Mouse (Mus musculus) 3T3-L1 (cell line): ENCODE measurements around the gene Sept11.
A peak's percentile ranks its signal among the peaks of the same experiment; 100 is the strongest.

ENCODE experiments used
- DNase-seq: peaks from one replicate; pipeline ENCODE4 v3.0.0-alpha.2; 2015; ENCODE audit warnings: low read depth, low spot score

Sept11 gene

DNA sequence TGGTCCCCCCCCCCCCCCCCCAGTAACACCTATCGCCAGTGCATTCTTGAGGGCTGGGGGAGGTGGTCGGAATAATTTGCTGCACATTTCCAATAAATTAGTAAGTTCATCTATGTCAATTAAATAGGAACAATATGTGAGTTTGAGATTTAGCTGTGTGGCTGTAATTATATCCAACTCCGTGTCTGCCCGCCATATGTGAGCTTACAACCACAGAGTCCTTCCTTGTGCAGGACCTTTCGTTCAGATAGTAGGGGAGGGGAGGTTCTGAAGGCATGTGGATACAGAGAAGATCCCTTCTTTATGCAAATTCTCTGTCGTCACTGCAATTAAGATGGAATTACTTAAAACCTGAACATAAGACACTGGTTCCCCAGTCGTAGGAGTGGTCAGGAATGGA is 2.1 kb downstream of the Sept11 start:
- no peak for DNase-seq

DNA sequence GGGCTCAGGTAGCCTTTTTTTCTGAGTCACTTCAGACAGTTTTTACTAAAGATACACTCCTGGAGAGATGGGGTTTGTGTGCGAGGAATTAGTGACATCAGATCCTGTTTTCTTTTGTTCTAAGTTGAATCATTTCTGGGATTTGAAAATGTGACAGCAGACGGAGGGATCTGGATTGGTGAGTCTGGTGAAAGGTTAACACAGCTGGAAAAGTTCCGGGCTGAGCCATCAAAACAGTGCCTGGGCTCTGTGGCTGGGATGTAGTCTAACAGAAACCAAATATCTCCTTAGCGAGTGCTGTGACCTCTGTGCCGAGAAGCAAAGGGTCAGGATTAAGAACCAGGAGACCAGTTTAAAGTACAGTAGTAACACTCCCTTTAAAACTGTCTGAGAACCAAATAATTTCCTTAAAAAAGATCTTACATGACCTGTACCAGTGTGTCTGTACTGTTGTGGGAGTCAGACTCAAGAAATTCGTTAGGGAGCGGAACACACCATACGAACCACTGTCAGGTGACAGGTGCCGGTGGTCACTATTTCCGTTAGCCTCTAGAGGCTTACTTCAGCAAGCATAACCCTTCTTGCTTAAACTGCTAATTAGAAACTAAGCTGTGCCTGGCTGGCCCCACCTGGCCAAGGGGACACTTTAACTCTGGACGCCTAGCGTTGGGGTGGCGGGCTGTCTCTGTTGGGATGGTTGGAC is 4.1 kb downstream of the Sept11 start:
- no peak for DNase-seq

DNA sequence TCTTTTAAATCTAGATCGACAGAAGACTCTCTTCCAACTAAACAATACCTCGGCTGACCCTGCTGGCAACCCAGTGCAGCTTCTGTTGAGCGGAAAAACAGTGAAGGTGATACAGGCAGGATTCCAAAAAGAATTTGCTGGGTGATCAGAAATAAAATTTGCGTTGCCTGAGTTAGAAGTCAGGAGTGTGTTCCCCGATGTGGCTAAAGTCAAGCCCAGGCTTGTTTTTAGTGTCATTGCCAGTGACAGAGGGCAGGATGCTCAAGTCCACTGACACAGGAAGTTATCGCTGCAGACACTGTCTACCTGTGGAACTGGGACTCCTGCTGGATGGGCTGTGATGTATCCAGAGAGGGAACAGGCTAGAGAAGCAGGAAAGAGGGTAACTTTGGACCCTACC is 5.0 kb downstream of the Sept11 start:
- DNase-seq: no peak

DNA sequence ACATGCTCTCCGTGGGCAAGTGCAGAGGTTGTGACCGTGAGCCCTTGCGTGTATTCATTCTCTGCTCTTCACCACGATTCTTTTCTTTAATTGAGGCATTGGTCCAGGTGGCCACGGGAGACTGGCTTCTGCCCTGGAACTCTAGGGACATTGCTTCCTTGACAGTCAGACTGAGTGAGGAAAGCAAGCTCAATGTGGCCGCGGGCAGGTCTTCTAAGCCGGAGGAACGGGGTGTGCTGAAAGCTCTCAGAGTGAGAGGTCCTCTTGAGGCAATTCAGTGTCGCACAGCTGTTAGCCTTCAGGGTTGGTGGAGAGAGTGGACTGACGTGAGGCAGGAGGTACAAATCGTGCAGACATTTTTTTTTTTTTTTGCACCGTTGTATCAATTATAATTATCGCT is 5.6 kb downstream of the Sept11 start:
- DNase-seq: no peak

DNA sequence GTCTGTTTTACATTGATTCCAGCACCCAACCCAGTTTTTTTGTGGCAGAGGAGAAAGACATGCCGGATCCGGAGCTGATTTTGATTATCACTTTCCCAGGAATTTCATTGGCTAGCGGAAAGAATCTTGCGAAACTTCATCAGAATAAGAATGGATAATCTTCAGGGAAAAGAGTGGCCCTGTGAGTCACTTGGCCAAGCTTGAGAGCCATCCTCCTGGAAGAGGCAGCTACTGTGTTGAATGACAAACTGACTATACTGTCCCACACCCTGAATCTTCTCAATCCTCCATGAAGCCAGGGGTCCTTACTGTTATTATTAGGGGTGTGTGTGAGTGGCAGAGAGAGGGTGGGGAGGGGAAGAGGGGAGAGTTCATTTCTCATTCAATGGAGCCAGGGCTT is 7.7 kb downstream of the Sept11 start:
- no peak for DNase-seq

DNA sequence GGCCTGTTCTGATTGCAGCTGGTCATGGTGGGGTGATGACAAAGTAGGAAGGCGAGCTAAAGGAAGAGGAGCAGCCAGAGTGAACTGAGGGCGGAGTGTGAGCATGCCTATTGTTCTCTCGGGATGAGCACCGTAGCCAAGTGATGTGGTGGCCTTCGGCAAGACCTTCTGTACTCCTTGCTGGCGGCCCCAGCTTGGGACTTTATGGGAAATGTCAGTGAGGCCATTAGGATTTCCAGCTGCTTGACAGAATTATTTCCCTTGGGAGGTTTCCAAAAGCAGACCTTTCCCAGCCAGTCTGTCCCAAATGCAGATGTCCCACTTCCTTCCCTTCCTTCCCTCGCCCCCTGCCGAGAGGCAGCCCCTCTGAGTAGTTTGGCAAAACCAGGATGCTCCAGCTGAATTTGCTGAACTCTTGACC is 8.1 kb downstream of the Sept11 start:
- DNase-seq: no peak

DNA sequence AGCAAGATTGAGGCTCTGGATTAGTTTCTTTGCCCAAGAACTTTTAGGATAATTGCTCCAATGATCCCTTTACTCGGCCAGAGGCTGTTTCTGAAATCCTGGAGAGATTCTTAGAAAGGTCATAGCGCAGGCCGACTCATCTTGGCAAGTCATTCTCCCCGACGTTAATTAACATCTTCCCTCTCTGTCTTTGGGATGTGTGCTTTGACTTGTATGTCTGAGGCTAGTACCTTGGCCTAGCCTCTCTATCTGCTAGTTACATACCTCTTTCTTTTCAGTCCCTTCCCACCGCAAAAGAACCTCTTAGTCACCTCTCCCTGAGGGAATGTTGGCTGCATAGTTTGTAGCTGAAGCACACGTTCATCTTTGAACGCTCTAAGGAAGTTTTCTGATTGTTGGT is 10.4 kb downstream of the Sept11 start:
- peak; percentile 98 for DNase-seq

DNA sequence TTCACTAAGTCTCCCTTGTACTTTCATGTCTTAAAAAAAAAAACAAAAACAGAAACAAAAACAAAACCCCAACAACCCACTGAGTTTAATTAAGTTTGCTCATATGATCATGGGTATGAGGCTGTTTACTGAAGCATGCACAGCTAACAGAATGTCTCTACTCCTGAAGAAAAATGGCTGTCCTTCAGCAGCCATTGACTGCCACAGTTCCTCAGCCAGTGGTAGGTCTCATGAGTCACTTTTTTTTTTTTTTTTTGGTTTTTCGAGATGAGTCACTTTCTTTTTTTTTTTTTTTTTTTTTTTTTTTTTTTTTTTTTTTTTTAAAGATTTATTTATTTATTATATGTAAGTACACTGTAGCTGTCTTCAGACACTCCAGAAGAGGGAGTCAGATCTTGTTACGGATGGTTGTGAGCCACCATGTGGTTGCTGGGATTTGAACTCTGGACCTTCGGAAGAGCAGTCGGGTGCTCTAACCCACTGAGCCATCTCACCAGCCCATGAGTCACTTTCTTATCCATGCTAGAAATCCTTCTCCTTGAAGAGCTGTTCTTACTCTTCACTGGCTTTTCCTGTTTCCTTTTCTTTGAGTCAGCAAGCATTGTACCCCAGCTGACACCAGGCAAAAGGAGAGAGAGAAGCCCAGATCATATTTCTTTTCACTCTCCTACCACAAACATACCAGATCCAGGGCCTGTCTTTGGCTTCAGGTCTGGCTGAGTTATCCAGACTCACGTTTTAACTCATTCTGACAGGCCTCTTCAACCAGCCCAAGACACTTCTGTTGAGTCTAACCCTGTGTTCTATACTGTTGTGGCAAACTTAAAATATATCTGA is 12.0 kb downstream of the Sept11 start:
- DNase-seq: peak; percentile 96

DNA sequence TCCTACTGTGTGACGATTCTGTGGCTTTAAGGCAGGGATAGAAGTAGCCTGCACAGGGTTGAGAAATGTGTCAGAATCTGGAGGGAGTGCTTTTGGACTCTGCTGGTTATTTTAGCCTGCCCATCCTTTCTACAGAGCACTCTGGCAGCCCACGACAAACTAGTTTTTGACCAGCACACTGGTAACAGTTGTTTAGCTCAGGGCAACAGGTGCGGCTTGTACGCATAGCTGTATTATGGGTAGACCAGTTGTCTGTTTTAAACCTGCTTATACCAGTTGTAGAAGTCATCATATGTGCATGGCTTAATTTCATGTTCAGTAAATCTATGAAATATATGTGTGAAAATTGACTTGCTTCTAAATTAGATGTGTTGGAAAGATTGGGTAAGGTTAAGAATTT is 12.8 kb downstream of the Sept11 start:
- no peak for DNase-seq

DNA sequence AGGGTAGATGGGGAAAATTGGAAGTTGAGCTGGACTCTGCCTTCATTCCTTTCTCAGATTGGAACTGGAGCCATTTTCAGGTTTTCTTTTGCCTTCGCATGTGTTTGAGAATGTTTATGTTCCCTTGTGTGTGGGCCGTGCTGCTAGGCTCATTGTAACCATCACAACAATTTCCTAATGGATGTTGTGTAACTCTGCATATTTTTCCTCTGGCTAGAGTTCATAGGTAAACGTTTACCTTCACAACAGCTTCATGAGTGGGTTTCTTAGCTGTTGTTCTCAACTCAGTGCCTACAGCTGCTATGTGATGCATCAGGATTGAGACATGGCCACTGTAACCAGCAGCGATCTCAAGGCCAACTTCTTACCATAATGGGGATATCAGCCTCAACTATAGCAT is 15.5 kb downstream of the Sept11 start:
- DNase-seq: no peak

DNA sequence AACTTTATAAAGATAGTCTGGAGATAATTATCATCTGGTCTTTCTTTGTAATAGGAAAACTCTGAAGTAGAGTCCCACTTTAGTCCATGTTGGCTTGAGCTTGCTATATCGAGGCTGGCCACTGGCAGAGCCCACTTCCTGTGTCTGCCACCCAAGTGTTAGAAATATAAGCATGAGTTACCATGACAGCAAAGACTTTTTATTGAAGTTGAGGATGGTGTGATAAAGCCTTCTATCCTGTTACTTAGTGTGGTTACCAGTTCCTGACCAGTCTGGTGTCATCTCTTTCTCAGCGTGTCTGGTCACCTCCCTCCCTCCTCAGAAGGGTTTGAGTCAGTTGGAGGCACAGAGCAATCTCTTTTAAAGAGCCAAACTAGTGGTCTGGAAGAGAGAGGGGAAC is 16.3 kb downstream of the Sept11 start:
- DNase-seq: no peak

DNA sequence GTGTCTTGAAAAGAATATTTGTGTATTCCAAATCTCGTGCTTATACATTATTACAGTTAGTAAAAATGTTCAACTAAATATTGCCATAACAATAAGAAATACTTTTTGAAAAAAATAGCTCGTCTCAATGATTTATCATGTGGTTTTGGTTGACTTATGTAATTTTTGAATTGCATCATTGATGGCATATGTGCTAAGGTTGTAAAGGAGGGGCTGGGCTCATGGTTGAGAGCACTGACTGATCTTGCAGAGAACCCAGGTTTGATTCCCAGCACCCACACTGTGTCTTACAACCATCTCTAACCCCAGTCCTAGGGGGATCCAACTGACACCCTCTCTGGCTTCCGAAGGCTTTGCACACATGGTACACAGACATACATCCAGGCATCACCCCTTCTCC is 19.1 kb downstream of the Sept11 start:
- DNase-seq: no peak

DNA sequence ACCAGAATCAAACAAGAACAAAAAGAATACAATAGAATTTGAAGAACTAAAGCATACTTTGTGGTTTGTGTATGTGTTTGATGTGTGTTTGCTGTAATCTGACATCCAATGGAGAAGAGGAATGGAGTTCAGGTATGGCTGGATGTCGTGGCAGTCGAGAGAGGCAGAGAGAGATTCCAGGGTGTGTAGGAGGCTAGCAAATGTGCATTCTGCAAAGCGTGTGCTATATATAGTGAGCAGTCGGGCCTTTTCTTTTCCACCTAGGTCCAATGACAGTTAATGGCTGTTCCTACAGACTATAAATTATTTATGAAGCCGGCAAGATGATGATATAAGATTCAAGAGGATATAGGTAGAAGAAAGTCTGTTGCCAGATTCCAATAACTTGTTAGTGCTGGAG is 20.3 kb downstream of the Sept11 start:
- DNase-seq: no peak

DNA sequence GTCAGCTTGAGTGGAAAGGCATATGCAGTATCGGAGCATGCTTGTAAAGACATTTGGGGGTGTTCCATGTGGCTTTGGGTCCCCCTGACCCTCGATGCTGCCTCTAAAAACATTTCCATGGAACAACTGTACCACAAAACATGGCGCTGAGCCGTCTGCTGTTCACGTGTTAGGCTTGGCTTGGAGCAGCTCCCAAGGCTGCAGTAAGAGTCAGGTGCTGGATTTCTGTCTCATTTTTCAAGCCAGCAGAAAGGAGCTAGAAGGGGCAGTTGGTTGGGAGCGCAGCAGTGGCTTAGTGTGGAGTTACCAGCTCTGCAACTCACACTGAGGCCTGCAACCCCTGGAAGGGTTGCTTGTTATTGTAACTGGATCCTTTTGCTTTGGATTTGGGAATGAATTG is 21.3 kb downstream of the Sept11 start:
- DNase-seq: no peak

DNA sequence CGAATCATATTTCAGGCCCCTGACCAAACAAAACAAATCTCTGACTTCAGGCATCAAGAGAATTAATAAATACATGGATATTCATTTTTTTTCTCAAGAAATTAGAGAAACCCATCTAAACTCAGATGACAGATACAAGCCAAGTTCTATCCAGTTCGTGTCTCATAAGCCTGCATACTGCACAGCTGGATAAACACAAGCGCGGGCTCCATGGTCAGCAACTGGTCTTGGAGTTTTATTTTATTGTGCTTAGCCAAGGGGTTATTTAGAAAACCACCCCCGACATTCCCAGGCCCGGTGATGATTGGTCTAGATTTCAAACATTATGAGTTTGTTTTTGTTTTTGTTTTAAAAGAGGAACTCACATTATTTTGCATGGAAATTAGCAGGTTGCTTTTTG is 21.8 kb downstream of the Sept11 start:
- no peak for DNase-seq

DNA sequence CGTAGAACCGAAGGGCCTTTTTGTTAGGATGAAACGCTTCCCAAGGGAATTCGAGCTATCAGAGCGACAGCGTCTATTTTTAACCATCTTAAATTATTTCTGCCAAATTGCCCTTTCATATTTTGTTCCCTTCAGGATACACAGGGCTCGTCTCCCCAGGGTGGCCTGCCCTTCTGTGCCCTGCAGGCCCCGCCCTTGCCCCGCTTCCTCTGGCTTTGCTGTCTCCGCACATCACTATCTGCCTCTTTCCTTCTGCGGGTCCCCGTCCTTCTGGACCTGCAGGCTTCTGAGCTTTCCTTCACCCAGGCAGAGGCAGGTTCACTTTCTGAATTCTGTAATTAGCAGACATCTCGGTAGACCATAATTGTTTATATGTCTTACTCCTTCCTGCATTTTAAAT is 22.6 kb downstream of the Sept11 start:
- DNase-seq: no peak

DNA sequence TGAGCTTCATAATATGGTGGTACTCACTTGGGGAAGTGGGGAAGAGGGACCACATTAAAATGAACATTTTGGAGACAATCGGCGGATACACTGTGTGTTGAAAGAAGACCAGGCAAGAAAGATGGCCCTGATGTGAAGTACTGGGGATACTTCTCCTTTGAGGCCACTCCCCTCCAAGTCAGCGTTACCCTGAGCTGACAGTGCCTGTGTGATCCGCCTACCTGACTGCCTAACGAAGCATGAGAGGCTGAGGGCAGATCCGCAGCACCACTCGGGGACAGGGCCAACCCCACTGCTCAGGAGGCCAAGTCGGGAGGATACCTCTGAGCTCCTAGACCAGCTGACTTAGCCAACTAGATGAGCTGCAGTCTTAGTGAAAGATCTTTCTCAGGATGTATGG is 24.4 kb downstream of the Sept11 start:
- DNase-seq: no peak

DNA sequence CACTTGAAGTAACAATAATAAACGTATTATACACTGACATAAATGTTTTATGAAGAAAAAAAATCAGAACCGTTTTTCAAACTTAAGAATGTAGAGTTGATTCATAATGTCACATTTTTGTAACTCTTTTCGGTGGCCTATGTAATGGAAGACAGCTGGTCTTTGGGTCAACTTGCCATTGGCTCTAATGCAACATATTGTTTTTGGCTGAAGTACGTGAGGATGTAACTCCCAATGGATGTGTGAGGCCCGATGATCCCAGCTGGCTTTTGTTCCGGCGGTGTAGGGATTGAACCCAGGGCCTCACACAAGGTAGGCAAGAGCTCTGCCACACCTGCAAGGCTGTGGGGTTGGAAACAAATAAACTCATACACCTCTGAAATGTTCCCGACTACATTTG is 28.4 kb downstream of the Sept11 start:
- no peak for DNase-seq

DNA sequence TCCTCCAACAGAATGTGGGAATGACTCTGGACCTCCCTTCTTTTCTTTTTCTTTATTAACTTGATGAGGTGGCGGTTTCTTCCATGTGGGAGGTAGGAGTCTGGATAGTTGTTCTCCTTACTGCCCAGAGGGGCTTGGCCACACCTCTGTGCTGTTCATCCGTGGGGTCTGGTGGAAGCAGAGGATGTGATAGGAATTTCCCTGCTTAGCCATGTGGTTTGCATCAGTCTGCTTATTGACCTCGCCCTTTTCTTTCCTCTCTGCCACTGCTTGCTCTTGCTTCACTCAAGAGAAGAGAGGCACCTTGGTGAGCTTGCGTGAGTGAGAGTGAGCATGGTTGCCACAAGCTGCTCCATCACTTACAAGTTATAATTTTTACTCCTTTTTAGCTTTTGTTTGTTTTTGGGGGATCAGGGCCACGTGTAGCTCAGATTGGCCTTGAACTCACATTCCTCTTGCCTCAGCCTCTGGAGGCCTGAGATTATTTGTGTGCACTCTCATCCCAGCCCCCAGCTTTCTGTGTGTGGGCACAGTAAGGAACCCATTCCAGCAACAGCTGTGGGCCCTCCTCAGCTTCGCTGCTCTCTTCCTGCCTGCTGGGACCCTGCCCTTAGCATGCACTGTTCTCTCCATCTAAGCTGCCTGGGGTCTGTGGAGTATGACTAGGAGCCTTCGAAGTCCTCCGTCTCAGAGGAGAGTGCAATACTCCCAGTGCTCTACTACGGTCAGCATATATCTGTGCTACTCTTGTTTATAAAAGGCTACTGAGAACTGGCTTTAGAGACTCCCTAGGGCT is 31.0 kb downstream of the Sept11 start:
- DNase-seq: peak; percentile 60

DNA sequence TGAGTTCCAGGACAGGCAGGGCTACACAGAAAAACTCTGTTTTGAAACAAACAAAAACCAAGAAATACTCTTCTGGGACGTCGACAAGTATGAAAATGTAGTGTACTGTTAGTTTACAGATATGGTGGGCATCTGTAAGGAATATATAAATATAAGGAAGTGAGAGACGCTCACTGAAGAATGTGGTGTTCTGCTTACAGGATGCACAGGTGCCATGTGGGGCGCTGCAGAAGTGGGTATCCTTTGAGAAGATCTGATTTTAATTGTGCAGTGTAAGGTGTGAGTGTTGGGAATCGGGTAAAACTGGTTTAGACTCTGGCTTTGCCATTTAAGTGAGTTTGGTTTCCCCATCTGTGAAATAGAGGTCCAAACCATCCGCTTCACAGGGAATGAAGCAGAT is 32.1 kb downstream of the Sept11 start:
- DNase-seq: no peak

DNA sequence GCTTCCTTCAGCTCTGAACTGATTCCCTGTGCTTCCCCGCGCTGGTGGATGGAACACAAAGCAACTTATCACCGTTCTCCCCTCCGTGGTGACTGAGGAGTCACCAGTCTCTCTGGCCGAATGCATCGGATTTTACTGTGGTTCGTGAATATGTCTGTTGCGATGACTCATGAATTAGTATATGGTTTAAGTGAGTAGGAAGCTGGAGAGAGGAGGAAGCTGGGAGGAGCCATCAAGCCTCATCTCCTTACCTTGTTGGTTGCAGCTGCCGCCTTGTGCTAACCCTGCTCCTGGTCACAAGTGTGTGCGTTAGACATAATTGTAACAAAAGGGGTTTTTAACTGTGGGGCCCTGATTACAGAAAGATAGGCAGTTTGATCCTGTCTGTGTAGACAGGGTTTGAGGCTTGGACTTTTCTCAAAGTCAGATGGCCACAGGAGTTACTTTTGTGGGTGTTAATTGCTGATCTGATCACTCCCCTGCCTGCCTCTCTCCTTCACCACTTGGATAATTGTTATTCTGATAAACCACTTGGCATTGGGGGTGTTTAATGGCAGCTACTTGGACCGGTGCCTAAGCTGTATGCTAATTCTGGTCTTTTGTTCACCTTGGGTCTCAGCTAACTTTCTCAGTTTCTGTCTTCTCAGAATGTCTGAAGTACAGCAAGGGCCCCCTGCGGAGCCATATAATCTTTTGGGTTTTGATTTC is 33.1 kb downstream of the Sept11 start:
- peak; percentile 73 for DNase-seq
